Mouse (Mus musculus) heart, postnatal 0 days (tissue): Measurements from ENCODE around the gene Dtd2. TPM values are rescaled to one million over a fixed set of nuclear protein-coding genes. Genes with fewer than 3 reads are reported as not detected.

ENCODE experiments used
- ATAC-seq: fragments of 200-750 bp; cut with Nextera tagmentation; 2 replicates; pipeline ENCODE4 v1.8.0; 2017; ENCODE audit warnings: low read depth, moderate number of reproducible peaks, moderate library complexity; ENCODE audit not compliant: insufficient read depth
- DNase-seq: peaks from one replicate; pipeline ENCODE4 v3.0.0-alpha.2; 2016; ENCODE audit warnings: low spot score
- H3K27ac ChIP-seq: fragments of 300-500 bp; sonication (generic); 2 replicates; pipeline ENCODE4 v1.5.1; 2014; ENCODE audit warnings: low read depth, mild to moderate bottlenecking
- H3K27me3 ChIP-seq: fragments of 300-500 bp; sonication (generic); 2 replicates; pipeline ENCODE4 v1.6.1; 2014; ENCODE audit warnings: low read length, mixed read lengths; ENCODE audit not compliant: control insufficient read depth, insufficient read depth
- H3K36me3 ChIP-seq: fragments of 300-500 bp; sonication (generic); replicated peaks from 2 replicates; pipeline ENCODE4 v1.6.1; 2014; ENCODE audit warnings: low read length, mixed read lengths; ENCODE audit not compliant: control insufficient read depth, insufficient read depth
- H3K4me1 ChIP-seq: fragments of 300-500 bp; sonication (generic); 2 replicates; pipeline ENCODE4 v1.6.1; 2014; ENCODE audit warnings: antibody characterized with exemption; ENCODE audit not compliant: control insufficient read depth, insufficient read depth
- H3K4me2 ChIP-seq: fragments of 300-500 bp; sonication (generic); 2 replicates; pipeline ENCODE4 v1.6.1; 2014; ENCODE audit warnings: low read depth, mild to moderate bottlenecking, low read length, moderate library complexity
- H3K4me3 ChIP-seq: fragments of 300-500 bp; sonication (generic); 2 replicates; pipeline ENCODE4 v1.5.1; 2014; ENCODE audit warnings: low read depth, low read length
- H3K9ac ChIP-seq: fragments of 300-500 bp; sonication (generic); replicated peaks from 2 replicates; pipeline ENCODE4 v1.6.1; 2014; ENCODE audit warnings: low read depth, low read length, mixed read lengths
- H3K9me3 ChIP-seq: fragments of 300-500 bp; sonication (generic); replicated peaks from 2 replicates; pipeline ENCODE4 v1.6.1; 2016; ENCODE audit warnings: low read length; ENCODE audit not compliant: control insufficient read depth
- CTCF ChIP-seq: IDR thresholded peaks from 2 replicates; pipeline ENCODE4 v1.5.1; 2016; ENCODE audit warnings: antibody characterized with exemption, control low read depth, low read depth
- EP300 ChIP-seq: IDR thresholded peaks from 2 replicates; pipeline ENCODE4 v1.6.1; 2016; ENCODE audit warnings: antibody characterized with exemption, low read depth
- WGBS: fragments of 180-500 bp; shearing (Covaris S2); extraction: QIAGEN DNeasy Blood & Tissue Kit; methylation state at CpG from one replicate; pipeline ENCODE4 v1.1.7; 2014; 5-methylcytosine and 5-hydroxymethylcytosine counted together
- polyA plus RNA-seq: library from polyadenylated mRNA; unstranded; fragments of >200 nt; fragmentation: Nextera tagmentation; extraction: Ambion mirVana; gene quantifications from 2 replicates; pipeline ENCODE4 v1.2.1, GENCODE M21; 2015
- total RNA-seq: library from RNA; depleted of rRNA; stranded (reverse); fragments of >200 nt; gene quantifications from 2 replicates; pipeline ENCODE4 v1.2.3, GENCODE M21; 2014; ENCODE audit warnings: low replicate concordance

Gene Dtd2
- total and polyA plus RNA-seq, 2 experiments from 2014 or later = 20.3 to 24.7 TPM

DNA sequence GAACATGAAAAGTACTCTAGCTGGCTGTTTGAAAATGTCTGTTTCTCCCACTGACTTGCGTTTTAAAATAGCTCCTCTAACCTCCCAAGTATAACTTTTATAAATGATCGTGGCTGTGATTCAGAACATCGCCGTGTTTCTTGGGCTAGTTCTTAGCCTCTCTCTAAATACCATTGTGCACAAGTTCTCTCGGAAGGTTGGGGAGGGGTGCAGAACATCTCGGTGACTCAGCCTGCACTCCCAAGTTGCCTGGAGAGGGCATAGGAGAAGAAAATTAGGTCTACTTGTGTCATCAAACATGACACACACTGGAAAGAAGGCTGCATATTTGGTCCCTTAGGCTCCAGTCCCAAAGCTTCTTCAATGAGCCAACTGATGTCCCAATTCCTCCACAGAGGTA, 26.0 kb upstream of the Dtd2 start:
- TF ChIP-seq CTCF = no peak
- TF ChIP-seq EP300 = no peak
- Histone ChIP-seq H3K27ac (no peak overlapping the region), H3K4me1 (no peaks in the 10 kb centered on the region), H3K27me3 (no peaks in the 10 kb centered on the region), H3K9me3 (no peaks in the 10 kb centered on the region), H3K4me3 (no peak overlapping the region), H3K4me2 (no peak overlapping the region), H3K9ac (no peak overlapping the region), H3K36me3 (no peaks in the 10 kb centered on the region)
- no peak for ATAC-seq
- DNase-seq = no peak
- 83% methylated on average over 6 of the region's 6 CpGs for WGBS

DNA sequence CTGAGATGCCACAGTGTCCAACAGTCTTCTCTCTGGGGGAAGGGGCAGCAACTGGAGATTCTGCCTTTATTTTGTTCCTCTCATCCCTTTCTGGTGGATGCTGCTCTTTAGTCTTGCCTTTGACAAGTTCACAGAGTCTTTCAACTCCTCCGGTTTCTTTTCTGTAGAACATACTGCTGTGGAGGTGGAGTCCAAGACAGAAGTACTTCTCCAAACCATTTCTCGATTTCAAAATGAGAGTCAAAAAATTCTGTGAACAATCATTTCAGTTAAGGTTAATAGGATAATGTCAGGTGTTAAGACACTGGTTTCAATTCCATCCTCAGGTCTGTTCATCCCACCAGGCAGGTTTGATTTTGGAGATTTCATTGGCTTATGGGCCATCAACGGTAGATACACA, 21.7 kb upstream of the Dtd2 start, which contains the start of gene Gpr33:
Gene Gpr33, minus strand, starts transcription at position 101 of the 400 bp plus-strand sequence.
- Histone ChIP-seq H3K4me1 (no peaks in the 10 kb centered on the region), H3K36me3 (no peaks in the 10 kb centered on the region), H3K27ac (no peak within 1 kb of the TSS), H3K4me2 (no peak within 1 kb of the TSS), H3K9me3 (no peaks in the 10 kb centered on the region), H3K4me3 (no peak within 1 kb of the TSS), H3K9ac (no peak within 1 kb of the TSS), H3K27me3 (no peaks in the 10 kb centered on the region)
- TF ChIP-seq EP300 (no peak), CTCF (no peak)
- DNase-seq (no peak), ATAC-seq (no peak)
- 89% methylated on average over 3 of the region's 3 CpGs for WGBS

DNA sequence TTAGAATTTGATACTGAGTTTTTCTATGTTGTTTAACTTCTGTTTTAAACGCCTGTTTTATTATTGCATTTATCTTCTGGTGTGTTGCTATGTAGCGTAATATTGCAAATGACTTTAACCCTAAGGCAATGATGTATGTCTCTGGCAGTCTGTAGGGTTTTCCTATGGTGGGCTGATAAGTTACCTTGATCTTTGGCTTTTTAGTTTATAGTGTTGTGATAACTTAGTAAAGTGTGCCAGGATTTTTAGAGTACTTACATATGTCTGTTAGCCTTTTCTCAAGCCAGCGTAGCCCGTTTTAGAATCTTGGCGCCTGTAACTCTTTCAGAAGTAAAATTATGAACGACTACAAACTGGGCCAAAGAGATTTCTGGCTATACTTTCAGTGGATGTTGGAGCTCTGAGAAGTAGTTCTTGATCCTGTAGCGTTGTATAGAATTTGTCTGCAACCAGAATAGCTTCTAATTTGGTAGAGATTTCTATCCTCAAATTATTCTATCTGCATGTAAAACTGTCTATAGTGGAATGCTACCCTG, 8.3 kb upstream of the Dtd2 start:
- WGBS = 68% methylated on average over 7 of the region's 7 CpGs
- no peaks in the 10 kb centered on the region for H3K9me3 ChIP-seq
- ATAC-seq = no peak
- H3K4me1 ChIP-seq = no peaks in the 10 kb centered on the region
- no peak for DNase-seq
- TF ChIP-seq CTCF (no peak), EP300 (no peak)
- no peak overlapping the region for H3K4me2 ChIP-seq
- H3K36me3 ChIP-seq = no peaks in the 10 kb centered on the region
- H3K4me3 ChIP-seq = no peak overlapping the region
- no peak overlapping the region for H3K27ac ChIP-seq
- no peaks in the 10 kb centered on the region for H3K27me3 ChIP-seq
- no peak overlapping the region for H3K9ac ChIP-seq

DNA sequence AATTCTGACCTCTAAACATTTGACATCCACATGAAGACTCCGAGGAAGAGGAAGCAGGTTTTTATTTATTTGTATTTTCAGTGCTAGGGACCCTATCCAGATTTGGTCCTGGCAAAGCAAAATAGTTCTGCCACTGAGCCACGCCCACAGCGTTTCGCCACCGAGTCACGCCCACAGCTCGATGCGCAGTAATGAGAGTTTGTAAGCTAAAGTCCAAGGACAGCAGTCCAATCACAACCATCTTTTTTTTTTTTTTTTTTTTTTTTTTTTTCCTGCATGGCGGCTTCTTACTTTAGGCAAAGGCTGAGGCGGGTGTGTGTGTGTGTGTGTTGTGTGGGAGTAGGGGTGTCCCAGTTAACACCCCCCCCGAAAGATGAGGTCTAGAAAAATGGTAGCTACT, 7.7 kb upstream of the Dtd2 start:
- DNase-seq (no peak), ATAC-seq (no peak)
- Histone ChIP-seq H3K4me3 (no peak overlapping the region), H3K36me3 (no peaks in the 10 kb centered on the region), H3K4me2 (no peak overlapping the region), H3K9ac (no peak overlapping the region), H3K27me3 (no peaks in the 10 kb centered on the region), H3K4me1 (no peaks in the 10 kb centered on the region), H3K27ac (no peak overlapping the region), H3K9me3 (no peaks in the 10 kb centered on the region)
- WGBS = 83% methylated on average over 11 of the region's 11 CpGs
- no peak for TF ChIP-seq EP300
- no peak for TF ChIP-seq CTCF

DNA sequence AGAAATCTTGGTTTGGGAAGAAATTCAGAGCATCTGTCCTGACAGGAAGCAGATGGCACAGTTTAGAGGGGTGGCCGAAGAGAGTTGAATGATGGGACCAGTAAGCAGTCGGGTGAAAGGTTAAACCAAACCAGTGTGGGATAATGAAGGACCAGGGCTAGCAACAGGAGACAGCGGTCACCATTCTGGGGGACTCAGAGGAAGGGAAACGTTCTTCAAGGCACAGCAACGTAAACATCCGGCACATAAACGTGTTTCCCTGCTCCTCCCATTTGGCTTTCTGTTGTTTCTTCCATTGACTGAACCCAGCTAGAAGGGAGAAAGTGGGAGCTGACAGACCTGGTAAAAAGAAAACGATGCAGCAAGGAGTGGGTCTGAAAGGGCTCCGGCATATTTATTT, 7.0 kb upstream of the Dtd2 start:
- Histone ChIP-seq H3K27me3 (no peaks in the 10 kb centered on the region), H3K4me2 (no peak overlapping the region), H3K4me3 (no peak overlapping the region), H3K9ac (no peak overlapping the region), H3K4me1 (no peaks in the 10 kb centered on the region), H3K9me3 (no peaks in the 10 kb centered on the region), H3K27ac (no peak overlapping the region), H3K36me3 (no peaks in the 10 kb centered on the region)
- DNase-seq (no peak), ATAC-seq (no peak)
- no peak for TF ChIP-seq CTCF
- TF ChIP-seq EP300 = no peak
- 56% methylated on average over 9 of the region's 9 CpGs for WGBS

DNA sequence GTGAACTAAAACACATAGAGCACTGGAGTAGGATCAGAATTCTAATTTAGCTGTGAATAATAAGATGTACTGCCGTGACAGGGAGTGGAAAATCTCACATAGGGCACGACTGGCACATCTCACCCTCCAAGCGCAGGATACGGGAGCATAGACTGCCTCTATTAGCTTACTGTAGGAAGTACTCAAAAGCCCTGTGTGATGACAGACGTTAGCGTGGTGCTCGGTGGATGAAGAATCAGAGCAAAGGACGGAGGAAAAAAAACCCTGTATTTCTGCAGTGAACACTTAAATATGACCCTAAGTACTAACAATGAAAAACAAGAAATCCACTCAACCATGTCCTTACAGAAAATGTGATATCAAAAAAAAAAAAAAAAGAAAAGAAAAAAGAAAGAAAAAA, 5.9 kb upstream of the Dtd2 start:
- ATAC-seq (no peak), DNase-seq (no peak)
- Histone ChIP-seq H3K27me3 (no peaks in the 10 kb centered on the region), H3K4me1 (no peaks in the 10 kb centered on the region), H3K36me3 (no peaks in the 10 kb centered on the region), H3K9me3 (no peaks in the 10 kb centered on the region), H3K4me2 (no peak overlapping the region), H3K27ac (no peak overlapping the region), H3K9ac (no peak overlapping the region), H3K4me3 (no peak overlapping the region)
- TF ChIP-seq CTCF (no peak), EP300 (no peak)
- WGBS = 41% methylated on average over 8 of the region's 8 CpGs
